Mouse (Mus musculus) brain, adult 2 months (tissue): ENCODE data around the gene Ldlrad3.
A peak's percentile ranks its signal among the peaks of the same experiment; 100 is the strongest.

Experiments used
- DNase-seq: peaks from one replicate; pipeline ENCODE4 v3.0.0; 2011; ENCODE audit warnings: low read depth, low spot score

Gene Ldlrad3

GRCm38 (mm10) chr2:102116521-102117401 is 69.4 kb downstream of the Ldlrad3 start:
- DNase-seq, result no peak

- DNase-seq, result no peak
These were observed 72.4 kb downstream of the Ldlrad3 start for GRCm38 (mm10) chr2:102113801-102114200.

DNA sequence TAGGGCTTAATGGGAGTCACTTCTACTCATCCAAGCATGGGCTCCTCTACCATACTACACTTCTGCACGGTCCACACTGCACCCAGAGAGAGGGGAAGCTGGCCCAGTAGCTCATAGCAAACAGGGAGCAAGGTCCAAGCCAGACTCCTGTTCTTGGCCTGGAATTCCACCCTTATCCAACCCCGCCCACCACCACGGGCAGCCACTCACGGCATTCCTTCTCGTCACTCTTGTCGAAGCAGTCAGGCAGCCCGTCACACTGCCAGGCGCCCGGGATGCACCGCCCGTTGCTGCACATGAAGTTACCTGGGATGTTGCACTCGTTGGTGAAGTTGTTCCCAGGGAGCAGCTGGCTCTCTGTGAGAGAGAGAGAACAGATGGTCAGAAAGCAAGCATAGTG is 72.9 kb downstream of the Ldlrad3 start:
- peak; percentile 49 for DNase-seq

DNA sequence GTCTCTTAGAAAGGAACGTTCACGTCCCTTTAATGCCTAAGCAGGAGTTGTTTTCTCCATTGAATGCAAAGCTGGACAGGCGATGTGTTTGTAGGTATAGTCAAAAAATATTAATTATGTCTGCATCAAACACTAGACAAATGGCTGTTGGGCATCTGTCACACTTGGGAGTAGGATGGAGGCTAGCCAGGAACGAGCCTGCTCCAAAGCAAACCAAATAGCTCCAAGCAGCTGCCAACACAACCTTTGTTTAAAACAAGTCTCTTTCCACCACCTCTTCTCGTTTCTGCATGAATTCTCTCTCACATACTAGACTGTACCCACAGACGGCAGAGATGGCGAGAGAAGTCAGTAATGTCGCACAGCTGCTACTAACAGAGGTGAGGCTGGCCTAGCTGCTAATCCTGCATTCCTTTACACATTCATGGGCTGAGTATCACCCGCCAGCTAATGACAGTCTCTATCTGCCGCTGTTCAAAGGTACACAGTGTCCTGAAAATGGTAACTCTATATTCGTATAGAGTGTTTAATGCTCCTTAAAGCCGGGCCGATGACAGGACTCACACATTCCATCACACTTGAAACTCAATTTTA is 74.2 kb downstream of the Ldlrad3 start:
- DNase-seq, result peak; percentile 62

DNA sequence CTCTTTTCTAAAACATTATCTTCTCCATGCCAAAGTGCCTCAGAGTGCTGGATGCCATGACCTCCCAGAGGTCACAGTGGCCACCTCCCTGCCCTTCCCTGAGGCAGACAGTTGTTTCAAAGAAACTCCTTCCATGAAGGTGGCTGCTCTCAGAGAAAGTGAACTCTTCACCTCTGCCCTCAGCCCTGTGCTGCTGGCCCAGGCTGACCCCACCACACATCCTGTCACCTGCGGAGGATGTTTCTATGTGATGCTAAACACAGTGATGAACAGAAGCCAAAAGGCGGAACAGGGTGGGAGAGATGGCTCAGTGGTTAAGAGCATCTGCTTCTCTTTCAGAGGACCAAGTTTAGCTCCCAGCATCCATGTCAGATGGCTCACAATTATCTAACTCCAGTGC is 75.9 kb downstream of the Ldlrad3 start:
- no peak for DNase-seq

GRCm38 (mm10) chr2:102107280-102107679 is 78.9 kb downstream of the Ldlrad3 start:
- DNase-seq, result peak; percentile 69

DNA sequence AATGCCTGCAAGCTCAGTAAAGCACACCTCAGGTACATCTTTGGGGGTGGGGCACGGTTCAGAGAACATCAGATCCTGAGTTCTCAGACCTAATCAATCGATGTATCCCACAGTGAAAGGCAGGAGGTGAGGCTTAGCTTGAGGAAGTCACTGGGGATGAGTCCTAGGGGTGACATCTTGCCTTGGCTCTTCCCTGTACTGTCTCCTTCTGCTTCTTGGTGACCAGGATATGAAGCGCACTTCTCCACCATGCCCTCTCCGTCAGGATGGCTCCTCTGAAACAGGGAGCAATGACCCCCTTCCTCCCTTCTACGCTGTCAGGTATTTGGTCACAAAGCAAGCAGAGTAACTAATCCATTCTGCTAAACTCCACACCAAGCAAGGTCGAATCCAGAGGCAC is 79.5 kb downstream of the Ldlrad3 start:
- no peak for DNase-seq

DNA sequence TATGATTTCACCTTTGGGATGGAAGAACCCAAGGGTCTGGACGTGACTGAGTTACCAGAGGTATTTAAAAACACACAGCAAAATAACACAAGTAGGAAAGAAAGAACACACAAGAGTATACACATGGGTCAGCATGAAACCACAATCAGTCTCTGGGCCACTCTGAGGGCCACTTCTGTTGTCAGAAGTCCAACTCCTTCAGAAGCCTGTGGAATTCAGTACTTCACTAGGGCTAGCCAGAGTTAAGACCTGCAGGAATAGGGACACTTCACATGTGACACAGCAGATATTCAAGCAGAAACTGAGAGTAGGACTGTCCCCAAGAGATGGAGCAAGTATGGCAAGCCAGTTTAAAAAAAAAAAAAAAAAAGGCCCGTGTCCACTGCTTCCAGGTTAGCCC is 80.7 kb downstream of the Ldlrad3 start:
- no peak for DNase-seq

GRCm38 (mm10) chr2:102103955-102104354 is 82.2 kb downstream of the Ldlrad3 start:
- DNase-seq, result peak; percentile 87

GRCm38 (mm10) chr2:102100490-102100889 is 85.7 kb downstream of the Ldlrad3 start:
- DNase-seq, result no peak

- no peak for DNase-seq
These were observed 86.3 kb downstream of the Ldlrad3 start for GRCm38 (mm10) chr2:102099702-102100450.

DNA sequence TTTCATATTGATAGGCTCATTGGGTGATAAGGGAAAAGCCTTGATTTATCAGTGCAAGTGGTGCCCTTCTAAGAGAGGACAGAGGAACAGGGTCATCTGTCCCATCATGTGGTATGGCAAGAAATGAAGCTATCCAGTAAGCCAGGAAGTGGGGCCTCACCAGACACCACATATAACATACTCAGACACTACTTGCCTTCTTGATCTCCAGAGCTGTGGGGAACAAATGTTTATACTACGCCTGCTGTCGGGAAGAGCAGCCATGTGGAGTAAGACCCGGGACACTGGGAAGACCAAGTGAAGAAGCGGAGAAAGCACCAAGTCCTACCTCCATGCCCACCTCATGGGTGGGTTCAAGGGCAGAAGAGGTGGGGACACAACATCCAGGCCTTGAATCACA is 86.9 kb downstream of the Ldlrad3 start:
- no peak for DNase-seq

DNA sequence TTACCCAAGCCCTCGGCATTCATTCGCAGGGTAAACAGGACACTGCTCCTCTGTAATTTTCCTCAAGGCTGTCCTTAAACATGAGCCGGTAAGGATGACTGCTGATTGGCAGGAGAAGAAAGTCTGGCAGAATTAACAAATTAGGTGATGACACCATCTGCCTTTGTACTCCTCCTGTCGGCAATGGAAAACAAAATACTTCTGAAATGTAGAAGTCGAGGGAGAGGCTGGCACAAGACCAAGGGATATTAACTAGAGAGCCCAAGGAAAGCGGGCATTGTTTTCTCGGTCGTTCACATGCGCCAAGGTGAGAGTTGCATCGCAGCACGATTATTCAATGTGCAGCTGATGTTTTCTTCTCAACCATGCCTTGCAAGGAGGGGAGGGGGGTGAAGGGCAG is 91.4 kb downstream of the Ldlrad3 start:
- peak; percentile 91 for DNase-seq

- DNase-seq, result no peak
These were observed 91.9 kb downstream of the Ldlrad3 start for GRCm38 (mm10) chr2:102094281-102094680.

DNA sequence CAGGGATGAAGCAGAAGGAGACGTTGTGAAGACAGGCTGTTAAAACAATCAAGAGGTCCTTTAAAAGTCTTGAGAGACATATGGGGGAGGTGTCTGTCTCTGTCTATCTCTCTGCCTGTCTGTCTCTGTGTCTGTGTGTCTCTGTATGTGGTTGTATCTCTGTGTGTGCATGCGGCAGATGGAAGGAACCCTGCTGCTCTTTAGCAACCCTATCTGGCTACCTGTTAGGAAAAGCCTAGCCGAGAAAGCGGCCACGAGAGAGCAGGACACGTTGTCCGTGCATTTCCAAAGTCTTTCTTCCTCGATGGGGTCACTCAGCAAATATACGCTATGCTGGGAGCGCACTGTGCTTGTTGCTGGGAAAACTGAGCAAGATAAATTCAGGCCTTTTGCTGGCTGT is 93.6 kb downstream of the Ldlrad3 start:
- DNase-seq, result peak; percentile 72

- peak; percentile 94 for DNase-seq
These were observed 94.5 kb downstream of the Ldlrad3 start for GRCm38 (mm10) chr2:102091516-102092350.

DNA sequence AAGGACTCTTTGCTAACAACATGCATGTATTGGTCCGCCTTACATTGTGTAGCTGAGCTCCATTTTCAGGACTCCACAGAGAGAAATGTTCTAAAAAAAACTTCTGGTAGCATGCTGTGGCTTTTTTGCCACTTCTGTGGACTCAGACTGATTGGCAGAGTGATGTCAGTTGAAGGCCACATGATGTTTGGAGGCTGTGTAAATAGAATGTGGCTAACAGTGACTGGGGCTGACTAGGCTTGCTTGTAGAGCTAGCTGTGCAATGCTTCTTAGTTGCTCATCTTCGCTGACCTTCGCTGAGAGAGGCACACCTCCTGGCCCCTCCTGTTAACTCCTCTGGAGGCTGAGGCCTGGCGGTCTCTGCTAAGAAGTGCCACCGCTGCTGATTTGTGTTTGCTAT is 98.4 kb downstream of the Ldlrad3 start:
- no peak for DNase-seq

- DNase-seq, result no peak
These were observed 99.6 kb downstream of the Ldlrad3 start for GRCm38 (mm10) chr2:102086583-102086982.

DNA sequence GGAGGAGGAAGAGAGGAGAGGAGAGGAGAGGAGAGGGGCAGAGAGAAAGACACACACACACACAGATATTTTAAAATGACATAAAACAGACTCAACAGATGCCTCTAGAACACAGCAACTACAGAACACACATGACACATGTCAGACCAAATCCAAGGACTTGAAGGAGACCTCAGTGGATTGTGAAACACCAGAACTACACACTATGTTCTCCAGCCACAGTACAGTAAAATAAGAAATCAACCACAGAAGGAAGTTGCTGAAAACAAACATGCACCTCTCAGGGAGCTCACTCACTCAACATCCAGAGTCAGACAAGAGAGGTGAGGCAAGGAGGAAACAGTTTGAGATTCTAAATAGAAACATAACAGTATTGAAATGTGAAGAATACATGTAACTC is 103.4 kb downstream of the Ldlrad3 start:
- DNase-seq, result no peak

- DNase-seq, result peak; percentile 96
These were observed 108.6 kb downstream of the Ldlrad3 start for GRCm38 (mm10) chr2:102077554-102077953.

- DNase-seq, result peak; percentile 53
These were observed 109.9 kb downstream of the Ldlrad3 start for GRCm38 (mm10) chr2:102076237-102076636.
